Mouse (Mus musculus): ENCODE results near the gene Otop2. TPM values are rescaled to one million over a fixed set of nuclear protein-coding genes. Genes with fewer than 3 reads are reported as not detected.

Otop2 gene
- not detected in 2 replicates for total RNA-seq (2017)

- ATAC-seq (replicated peaks in 1 of 2; ENCODE audit: insufficient read depth in 1 of 2, low FRiP score in 2 of 2, low TSS enrichment in 1 of 2, low read depth in 1 of 2, poor library complexity in 2 of 2, severe bottlenecking in 2 of 2), result no peak
Measured at GRCm38 (mm10) chr11:115306863-115307262, at the start of gene Otop2. Otop2 (plus strand) TSS chr11:115307163.

GRCm38 (mm10) chr11:115257775-115258510, 49.0 kb upstream of the Otop2 start:
- ATAC-seq (replicated peaks in 1 of 2; ENCODE audit: insufficient read depth in 1 of 2, low FRiP score in 2 of 2, low TSS enrichment in 1 of 2, low read depth in 1 of 2, poor library complexity in 2 of 2, severe bottlenecking in 2 of 2), result peak in 1 of 2 experiments; percentile 54; a peak in 1 of 4 replicates

- ATAC-seq (replicated peaks in 1 of 2; ENCODE audit: insufficient read depth in 1 of 2, low FRiP score in 2 of 2, low TSS enrichment in 1 of 2, low read depth in 1 of 2, poor library complexity in 2 of 2, severe bottlenecking in 2 of 2), result no peak
Measured at GRCm38 (mm10) chr11:115259134-115259533, 47.8 kb upstream of the Otop2 start.

GRCm38 (mm10) chr11:115262954-115263353, 44.0 kb upstream of the Otop2 start:
- ATAC-seq (replicated peaks in 1 of 2; ENCODE audit: insufficient read depth in 1 of 2, low FRiP score in 2 of 2, low TSS enrichment in 1 of 2, low read depth in 1 of 2, poor library complexity in 2 of 2, severe bottlenecking in 2 of 2), result no peak

GRCm38 (mm10) chr11:115264136-115264861, 42.7 kb upstream of the Otop2 start:
- ATAC-seq (replicated peaks in 1 of 2; ENCODE audit: insufficient read depth in 1 of 2, low FRiP score in 2 of 2, low TSS enrichment in 1 of 2, low read depth in 1 of 2, poor library complexity in 2 of 2, severe bottlenecking in 2 of 2), result no peak

- no peak; a peak in 1 of 4 replicates for ATAC-seq (replicated peaks in 1 of 2; ENCODE audit: insufficient read depth in 1 of 2, low FRiP score in 2 of 2, low TSS enrichment in 1 of 2, low read depth in 1 of 2, poor library complexity in 2 of 2, severe bottlenecking in 2 of 2)
Measured at GRCm38 (mm10) chr11:115264862-115265668, 41.9 kb upstream of the Otop2 start.

GRCm38 (mm10) chr11:115265771-115266399, 41.1 kb upstream of the Otop2 start:
- ATAC-seq (replicated peaks in 1 of 2; ENCODE audit: insufficient read depth in 1 of 2, low FRiP score in 2 of 2, low TSS enrichment in 1 of 2, low read depth in 1 of 2, poor library complexity in 2 of 2, severe bottlenecking in 2 of 2), result peak in 1 of 2 experiments; percentile 26; a peak in 1 of 4 replicates

GRCm38 (mm10) chr11:115266400-115266778, 40.6 kb upstream of the Otop2 start:
- ATAC-seq (replicated peaks in 1 of 2; ENCODE audit: insufficient read depth in 1 of 2, low FRiP score in 2 of 2, low TSS enrichment in 1 of 2, low read depth in 1 of 2, poor library complexity in 2 of 2, severe bottlenecking in 2 of 2), result no peak

GRCm38 (mm10) chr11:115267061-115267883, 39.7 kb upstream of the Otop2 start, which contains the start of gene Grin2c:
Grin2c (minus strand) TSS chr11:115267243.
- no peak for ATAC-seq (replicated peaks in 1 of 2; ENCODE audit: insufficient read depth in 1 of 2, low FRiP score in 2 of 2, low TSS enrichment in 1 of 2, low read depth in 1 of 2, poor library complexity in 2 of 2, severe bottlenecking in 2 of 2)

GRCm38 (mm10) chr11:115267958-115268357, 39.0 kb upstream of the Otop2 start:
- ATAC-seq (replicated peaks in 1 of 2; ENCODE audit: insufficient read depth in 1 of 2, low FRiP score in 2 of 2, low TSS enrichment in 1 of 2, low read depth in 1 of 2, poor library complexity in 2 of 2, severe bottlenecking in 2 of 2), result no peak

- 0 out of 4 replicates have a peak, but pooled peaks of 1 of the 2 experiments have one; percentile 2 for ATAC-seq (replicated peaks in 1 of 2; ENCODE audit: insufficient read depth in 1 of 2, low FRiP score in 2 of 2, low TSS enrichment in 1 of 2, low read depth in 1 of 2, poor library complexity in 2 of 2, severe bottlenecking in 2 of 2)
Measured at GRCm38 (mm10) chr11:115269330-115270066, 37.5 kb upstream of the Otop2 start.

GRCm38 (mm10) chr11:115270148-115270861, 36.7 kb upstream of the Otop2 start:
- peak in 1 of 2 experiments; percentile 27; a peak in 1 of 4 replicates for ATAC-seq (replicated peaks in 1 of 2; ENCODE audit: insufficient read depth in 1 of 2, low FRiP score in 2 of 2, low TSS enrichment in 1 of 2, low read depth in 1 of 2, poor library complexity in 2 of 2, severe bottlenecking in 2 of 2)

GRCm38 (mm10) chr11:115271052-115271451, 35.9 kb upstream of the Otop2 start:
- ATAC-seq (replicated peaks in 1 of 2; ENCODE audit: insufficient read depth in 1 of 2, low FRiP score in 2 of 2, low TSS enrichment in 1 of 2, low read depth in 1 of 2, poor library complexity in 2 of 2, severe bottlenecking in 2 of 2), result no peak

- no peak for ATAC-seq (replicated peaks in 1 of 2; ENCODE audit: insufficient read depth in 1 of 2, low FRiP score in 2 of 2, low TSS enrichment in 1 of 2, low read depth in 1 of 2, poor library complexity in 2 of 2, severe bottlenecking in 2 of 2)
Measured at GRCm38 (mm10) chr11:115271481-115271880, 35.5 kb upstream of the Otop2 start.

- no peak for ATAC-seq (replicated peaks in 1 of 2; ENCODE audit: insufficient read depth in 1 of 2, low FRiP score in 2 of 2, low TSS enrichment in 1 of 2, low read depth in 1 of 2, poor library complexity in 2 of 2, severe bottlenecking in 2 of 2)
Measured at GRCm38 (mm10) chr11:115272894-115273498, 34.0 kb upstream of the Otop2 start.
